Comparison of ENCODE assay signal across 9 mouse cellular contexts in the genomic region with DNA sequence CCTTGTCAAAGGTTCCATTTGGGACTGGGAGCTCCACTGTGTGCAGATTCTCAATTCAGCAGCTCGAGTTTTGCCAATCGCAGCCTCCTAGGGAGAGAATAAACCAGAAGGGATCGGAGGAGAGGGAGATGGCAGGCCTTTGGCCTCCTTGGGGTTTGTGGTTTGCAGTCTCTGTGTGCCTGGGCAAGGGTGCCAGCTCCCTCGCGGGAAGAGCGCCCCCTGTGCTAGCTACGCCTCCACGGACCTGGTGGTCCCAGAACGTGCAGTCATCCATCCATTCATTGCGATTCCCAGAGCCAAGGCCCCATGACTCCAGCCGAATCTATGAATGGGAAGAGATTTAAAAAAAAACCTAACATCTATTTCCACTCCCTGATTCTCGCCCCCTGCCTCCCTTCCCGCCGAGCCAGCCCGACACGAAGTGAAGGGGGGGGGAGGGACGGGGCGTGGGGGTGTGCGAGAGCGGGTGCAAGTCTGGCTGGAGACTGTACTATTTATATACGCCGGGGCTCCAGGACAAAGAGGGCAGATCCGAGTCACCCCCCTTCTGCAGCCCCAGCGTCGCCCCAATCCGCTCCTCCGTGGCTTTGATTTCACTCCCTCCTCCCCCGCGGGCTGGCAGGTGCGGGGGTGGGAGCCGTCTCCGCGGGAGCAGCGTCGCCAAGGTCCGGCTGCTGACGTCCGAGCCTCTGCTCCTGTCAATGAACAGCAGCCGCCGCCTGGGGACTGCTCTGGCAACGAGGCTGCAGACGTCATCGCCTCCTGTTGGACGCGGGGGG. TPM values are rescaled to one million over a fixed set of nuclear protein-coding genes. Genes with fewer than 3 reads are reported as not detected.
DNase-seq lines count a peak whose midpoint lies in the region; ATAC-seq lines count a peak whose summit lies in the region.
"Had no signal": no experiment of that assay in that cellular context is flagged by ENCODE, and none has a peak within 500 bp of the region (broad histone marks: within the 10 kb centered on the region; RNA-seq: fewer than 3 reads in every experiment).

No protein-coding gene starts in this region.

- peaks cover 23% of the 10 kb centered on the region for H3K4me1 ChIP-seq in hindbrain, embryonic 14.5 days (replicated peaks; ENCODE audit: control insufficient read depth, insufficient read depth, low read length)

- peaks cover 28% of the 10 kb centered on the region for H3K27me3 ChIP-seq in hindbrain, embryonic 14.5 days (ENCODE audit: control insufficient read depth, insufficient read depth, low read length)

- DNase-seq in T-cell, adult 2 months (ENCODE audit: low spot score) = peak; percentile 14
- peak; percentile 90 to 94 for DNase-seq in cerebellum, postnatal 25 days
- peak; percentile 90 to 92 for DNase-seq in frontal cortex, postnatal 36 days (ENCODE audit: low spot score in 2 of 2)
- peak; percentile 80 for DNase-seq in hindbrain, embryonic 14.5 days (ENCODE audit: low spot score)
- DNase-seq in left cerebral cortex, adult 18-20 months (ENCODE audit: low spot score in 2 of 2) = peak; percentile 90 to 95
- peak; percentile 35 for DNase-seq in lung, postnatal 25 days (ENCODE audit: low spot score)
- peak; percentile 93 to 96 for DNase-seq in right cerebral cortex, postnatal 10 days (ENCODE audit: low spot score in 2 of 2)

- H3K4me2 ChIP-seq in hindbrain, embryonic 14.5 days (replicated peaks) = peak overlapping the region; percentile 91

- under 1% methylated on average over 42 of the region's 45 CpGs for WGBS in hindbrain, embryonic 14.5 days

- H3K27ac ChIP-seq in hindbrain, embryonic 14.5 days = peak overlapping the region; percentile 51; the same call in 1 of the 2 replicates

- H3K9ac ChIP-seq in hindbrain, embryonic 14.5 days = peak overlapping the region; percentile 67

- no peaks in the 10 kb centered on the region for H3K36me3 ChIP-seq in hindbrain, embryonic 14.5 days (replicated peaks; ENCODE audit: control insufficient read depth, insufficient read depth)

- ATAC-seq in hindbrain, embryonic 14.5 days (ENCODE audit: low FRiP score) = peak; percentile 90
- no peak for ATAC-seq in inflammation-experienced regulatory T-cells, adult 6 months

- H3K4me3 ChIP-seq in hindbrain, embryonic 14.5 days (replicated peaks; ENCODE audit: low read length) = peak overlapping the region; percentile 51
- H3K4me3 ChIP-seq: erythroblast, embryonic 14.5 days had no signal

- no peaks in the 10 kb centered on the region for H3K9me3 ChIP-seq in hindbrain, embryonic 14.5 days (ENCODE audit: control insufficient read depth, low read length)

RNA-seq across cellular contexts. Expression of gene Pde10a, which starts 0.6 kb away (rescaled TPM):
- polyA plus RNA-seq in hindbrain, embryonic 14.5 days (2014; fragmentation: Nextera tagmentation; extraction: Ambion mirVana) = 14.7 and 15.8 TPM in 2 replicates
- total RNA-seq in left cerebral cortex, adult 18-20 months (2021) = 100 to 1,000 TPM in 1 of 2 experiments, 10 to 100 TPM in 1; 82.9 to 134 TPM
- not detected for polyA plus RNA-seq in inflammation-experienced regulatory T-cells, adult 6 months (2017; shearing (Covaris generic))
- polyA plus RNA-seq: erythroblast, embryonic 14.5 days had no signal

RNA-seq across cellular contexts. Expression of gene Gm17087, which starts 42.2 kb away (rescaled TPM):
- not detected in 2 replicates for polyA plus RNA-seq in hindbrain, embryonic 14.5 days (2014; fragmentation: Nextera tagmentation; extraction: Ambion mirVana)
- total RNA-seq in left cerebral cortex, adult 18-20 months (2021) = not detected
- 1 to 10 TPM in 2 of 3 experiments, not detected in 1; 2.2 to 3.6 TPM for polyA plus RNA-seq in inflammation-experienced regulatory T-cells, adult 6 months (2017; shearing (Covaris generic))
- polyA plus RNA-seq: erythroblast, embryonic 14.5 days had no signal

Comparison
In these comparisons a context has a peak if more than half of its experiments do, and no peak if none do; other contexts are left out.
1. DNase-seq: peak in every context shown above with its lines; median percentile 94 in right cerebral cortex, postnatal 10 days; 92 in left cerebral cortex, adult 18-20 months; 92 in cerebellum, postnatal 25 days; 91 in frontal cortex, postnatal 36 days; 80 in hindbrain, embryonic 14.5 days; 35 in lung, postnatal 25 days; 14 in T-cell, adult 2 months.
2. RNA of gene Pde10a, which starts 0.6 kb away (polyA plus RNA-seq): 14.7 to 15.8 TPM in hindbrain, embryonic 14.5 days; not detected in inflammation-experienced regulatory T-cells, adult 6 months; every median in the first group is over 10 times any median in the second.